Mouse (Mus musculus) brain, adult 10 weeks (tissue): ENCODE results near the gene Mrgprx1. TPM values are rescaled to one million over a fixed set of nuclear protein-coding genes. Genes with fewer than 3 reads are reported as not detected.

ENCODE experiments used
- polyA plus RNA-seq: library from polyadenylated mRNA; stranded (reverse); fragments of 350-450 nt; fragmentation: Illumina TruSeq; extraction: RNeasy Lipid Tissue Mini Kit (QIAGEN cat#74804); gene quantifications from one replicate; pipeline ENCODE4 v1.2.3, GENCODE M21; 2015; ENCODE audit warnings: low read depth, low replicate concordance

Gene Mrgprx1
- not detected for polyA plus RNA-seq

DNA sequence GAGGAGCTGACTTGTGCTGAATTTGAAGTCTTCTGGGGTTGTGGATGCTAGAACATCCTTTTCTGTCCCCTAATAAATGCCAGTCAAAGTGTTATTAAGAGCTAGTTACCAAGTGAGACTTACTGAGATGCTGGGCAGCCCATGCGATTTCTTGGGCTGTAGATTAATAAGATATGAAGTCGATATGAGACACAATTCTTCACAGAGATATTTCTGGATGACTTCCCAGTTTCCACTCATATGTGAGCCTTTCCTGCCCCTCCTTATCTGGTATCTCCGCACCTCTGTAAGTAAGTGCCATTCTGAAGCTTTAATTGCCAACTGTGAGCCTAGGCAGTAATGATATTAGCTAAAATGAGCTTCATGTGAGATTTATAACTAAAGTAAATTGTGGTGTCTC is at the start of gene Mrgprx1:
Gene Mrgprx1, minus strand, starts transcription at position 101 of the 400 bp plus-strand sequence.

DNA sequence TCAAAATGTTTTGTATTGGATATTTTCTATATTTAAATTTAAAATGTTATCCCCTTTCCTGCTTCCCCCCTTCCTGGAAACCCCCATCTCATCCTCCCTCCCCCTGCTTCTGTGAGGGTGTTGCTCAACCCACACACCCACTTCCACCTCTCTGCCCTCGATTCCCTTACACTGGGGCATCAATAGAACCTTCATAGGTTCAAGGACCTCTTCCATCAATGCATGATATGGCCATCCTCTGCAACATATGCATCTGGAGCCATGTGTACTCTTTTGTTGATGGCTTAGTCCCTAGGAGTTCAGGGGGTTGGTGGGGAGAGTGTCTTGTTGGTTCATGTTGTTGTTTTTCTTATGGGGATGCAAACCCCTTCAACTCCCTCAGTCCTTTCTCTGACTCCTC is 45.4 kb downstream of the Mrgprx1 start, which contains the start of gene Mrgpra4:
Gene Mrgpra4, minus strand, starts transcription at position 101 of the 400 bp plus-strand sequence.

Other genes with a start within 250 kb of the Mrgprx1 start
- not detected for gene Mrgpra4, start 45.5 kb downstream of the Mrgprx1 start, polyA plus RNA-seq
- not detected for gene Mrgprb5, start 141.4 kb upstream of the Mrgprx1 start, polyA plus RNA-seq
- not detected for gene Mrgprb4, start 171.7 kb upstream of the Mrgprx1 start, polyA plus RNA-seq